Mouse (Mus musculus) heart, postnatal 25 days (tissue): ENCODE data around the gene Sec22c. TPM values are rescaled to one million over a fixed set of nuclear protein-coding genes. Genes with fewer than 3 reads are reported as not detected.

Source experiments
- total RNA-seq, 2 experiments: library from RNA; stranded (reverse); gene quantifications; 2 replicates each; pipeline ENCODE4 v1.2.3; 2021

Gene Sec22c
- total RNA-seq, 2 experiments from 2014 or later, result 4.6 to 6.8 TPM

Other genes starting within 250 kb of the Sec22c start
- gene Cck, start 209.8 kb downstream of the Sec22c start, total RNA-seq, result not detected
- not detected for gene Lyzl4, start 63.4 kb downstream of the Sec22c start, total RNA-seq
- gene Vipr1, start 62.8 kb downstream of the Sec22c start, total RNA-seq, result 1 to 10 TPM; 1.4 to 2.1 TPM
- 100 to 1,000 TPM; 138 to 145 TPM for gene Ss18l2, start 4.8 kb upstream of the Sec22c start, total RNA-seq
- gene Nktr, start 13.7 kb upstream of the Sec22c start, total RNA-seq, result 10 to 100 TPM; 29.1 to 38.1 TPM
- 100 to 1,000 TPM; 116 to 128 TPM for gene Zfp651, start 53.8 kb upstream of the Sec22c start, total RNA-seq
- 10 to 100 TPM; 10.1 to 10.5 TPM for gene Klhl40, start 72.1 kb upstream of the Sec22c start, total RNA-seq
- gene Hhatl, start 87.0 kb upstream of the Sec22c start, total RNA-seq, result 100 to 1,000 TPM; 118 to 123 TPM
- gene Ccdc13, start 134.0 kb upstream of the Sec22c start, total RNA-seq, result not detected
- gene Higd1a, start 152.9 kb upstream of the Sec22c start, total RNA-seq, result 100 to 1,000 TPM; 208 to 239 TPM
- 1 to 10 TPM; 2.5 to 3.7 TPM for gene Ackr2, start 192.9 kb upstream of the Sec22c start, total RNA-seq
- not detected for gene Cyp8b1, start 210.8 kb upstream of the Sec22c start, total RNA-seq
- gene Fam198a, start 245.5 kb upstream of the Sec22c start, total RNA-seq, result under 1 TPM; 0.94 to 0.98 TPM